Mouse (Mus musculus) heart, adult 11 months (tissue): ENCODE measurements around the gene Il6ra.

Source experiments
- DNase-seq: peaks from one replicate; pipeline ENCODE4 v3.0.0; 2022

Gene Il6ra

DNA sequence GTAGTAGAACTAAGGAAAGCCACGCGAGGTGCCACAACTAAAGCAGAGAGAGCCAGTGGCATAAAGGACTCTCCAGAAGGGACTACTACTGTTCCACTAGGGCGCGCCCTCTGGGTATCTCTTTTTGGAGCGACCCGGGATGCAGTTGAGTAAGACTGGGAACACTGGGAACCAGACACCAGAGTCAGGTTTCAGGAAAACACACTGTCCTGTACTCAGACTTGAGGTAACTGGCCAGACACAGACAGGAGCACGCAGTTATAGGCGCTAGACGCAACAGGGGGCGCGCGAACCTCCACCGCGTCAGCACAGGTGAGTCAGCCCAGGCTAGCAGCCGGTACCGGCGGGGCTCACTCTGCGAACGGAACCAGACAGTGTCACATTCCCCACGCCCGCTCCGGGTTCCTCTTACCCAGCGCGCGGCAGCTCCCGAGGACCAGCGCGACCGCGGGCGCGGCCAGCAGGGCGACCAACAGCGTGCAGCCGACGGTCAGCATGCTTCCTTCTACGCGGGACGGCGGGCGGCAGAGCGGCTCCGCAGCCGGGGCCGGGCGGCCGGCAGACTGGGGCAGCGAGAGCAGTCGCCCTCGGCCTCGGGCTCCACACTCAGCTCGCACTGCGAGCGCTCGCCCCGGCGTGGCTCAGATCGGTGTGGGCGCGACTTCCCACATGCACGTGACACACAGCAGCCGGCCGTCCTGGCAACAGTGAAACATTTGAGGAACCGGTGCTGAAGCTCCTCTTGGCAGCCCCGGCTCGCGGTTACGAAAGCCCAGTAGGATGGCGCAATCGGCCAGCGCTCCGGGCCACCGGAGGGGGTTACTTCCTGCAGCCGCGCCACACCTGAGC is at the start of gene Il6ra:
Gene Il6ra (minus strand): TSS at position 654 of the 849 bp plus-strand sequence.
- DNase-seq: peak; percentile 99

DNA sequence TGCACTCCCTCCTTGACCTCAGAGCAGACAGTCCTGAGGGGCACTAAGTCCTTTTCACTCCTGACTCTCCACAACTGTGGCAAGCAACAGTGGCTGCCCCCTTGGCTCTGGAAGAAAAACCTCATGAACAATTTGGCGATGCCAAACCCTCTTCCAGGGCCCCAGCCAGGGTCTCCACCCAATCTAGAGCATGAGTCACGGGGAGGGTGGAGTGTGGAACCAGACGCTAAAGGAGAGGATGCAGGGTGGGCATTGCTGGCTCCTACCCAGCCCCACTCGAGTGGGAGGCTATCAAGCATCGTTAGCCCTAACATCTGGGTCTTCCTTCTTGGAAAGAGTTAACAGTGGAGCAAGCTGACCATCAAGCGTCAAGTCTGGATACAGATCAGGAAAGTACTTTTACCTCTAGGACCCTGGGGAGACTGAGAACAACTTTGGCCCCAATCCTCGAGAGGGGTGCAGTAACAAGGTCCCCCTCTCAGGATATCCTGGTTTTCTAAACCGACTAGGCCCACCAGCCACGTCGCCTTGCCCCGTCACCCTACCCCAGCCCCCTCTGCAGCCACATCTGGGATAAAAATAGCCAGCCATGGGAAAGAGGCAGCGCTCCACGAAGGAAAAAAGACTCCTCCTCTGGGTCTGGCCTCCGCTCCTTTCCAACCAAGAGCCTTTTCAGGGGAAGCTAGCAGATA is 49.2 kb upstream of the Il6ra start:
- DNase-seq: peak; percentile 97

DNA sequence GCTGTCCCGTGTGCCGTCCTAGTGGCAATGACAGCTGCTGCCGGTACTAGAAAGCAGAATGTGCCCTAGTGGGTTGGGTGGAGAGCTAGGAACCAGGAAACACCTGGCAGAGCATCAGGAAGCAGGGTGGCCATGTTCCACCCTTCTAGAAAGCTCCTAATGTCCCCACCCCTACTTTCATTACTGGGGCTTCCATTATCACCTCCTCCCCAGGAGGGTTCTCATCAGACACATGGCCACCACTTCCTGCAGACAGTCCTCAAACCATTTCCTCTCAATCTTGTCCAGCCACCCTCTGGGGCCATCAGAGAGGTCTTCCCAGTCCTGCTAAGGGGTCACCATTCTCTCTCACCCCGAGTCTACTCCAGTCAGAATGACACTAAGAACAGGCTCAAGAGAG is 48.4 kb upstream of the Il6ra start:
- peak; percentile 94 for DNase-seq

DNA sequence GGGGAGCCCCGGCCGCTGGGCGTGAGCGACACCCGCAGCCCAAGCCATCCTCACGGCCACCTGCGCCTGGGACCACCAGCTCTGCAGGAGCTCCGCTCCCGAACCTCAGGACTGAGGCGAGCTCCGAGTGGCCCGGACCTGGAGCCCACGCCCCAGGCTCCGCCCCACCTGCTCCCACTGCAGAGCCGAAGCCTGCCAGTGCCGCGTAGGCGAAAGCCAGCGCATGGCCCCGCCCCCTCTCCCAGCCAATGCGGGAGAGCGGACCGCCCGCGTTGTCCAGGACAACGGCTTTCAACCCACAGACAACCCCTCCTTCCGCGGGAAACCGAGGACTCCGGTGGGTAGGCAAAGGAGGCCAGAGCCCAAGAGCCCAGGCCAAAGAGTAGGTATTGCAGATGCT is 47.5 kb upstream of the Il6ra start:
- DNase-seq: peak; percentile 99

DNA sequence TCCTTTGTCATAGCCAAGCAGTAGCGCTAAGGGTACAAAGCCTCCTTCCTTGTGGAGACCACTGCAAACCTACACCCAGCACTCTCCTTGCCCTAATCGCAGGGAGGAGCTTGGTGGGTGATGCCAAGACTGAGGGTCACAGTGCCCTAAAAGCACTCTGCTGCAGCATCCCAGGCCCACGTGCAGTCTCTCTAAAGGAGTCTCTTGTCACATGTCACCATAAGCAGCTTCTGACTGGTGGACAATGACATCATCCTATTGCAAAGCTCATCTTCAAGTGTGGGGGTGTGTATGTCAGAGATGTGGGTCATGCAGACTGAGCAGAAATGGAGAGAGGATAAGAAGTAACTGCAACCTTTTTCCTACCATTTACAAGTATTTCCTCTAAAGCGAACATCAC is 46.4 kb upstream of the Il6ra start:
- peak; percentile 93 for DNase-seq

DNA sequence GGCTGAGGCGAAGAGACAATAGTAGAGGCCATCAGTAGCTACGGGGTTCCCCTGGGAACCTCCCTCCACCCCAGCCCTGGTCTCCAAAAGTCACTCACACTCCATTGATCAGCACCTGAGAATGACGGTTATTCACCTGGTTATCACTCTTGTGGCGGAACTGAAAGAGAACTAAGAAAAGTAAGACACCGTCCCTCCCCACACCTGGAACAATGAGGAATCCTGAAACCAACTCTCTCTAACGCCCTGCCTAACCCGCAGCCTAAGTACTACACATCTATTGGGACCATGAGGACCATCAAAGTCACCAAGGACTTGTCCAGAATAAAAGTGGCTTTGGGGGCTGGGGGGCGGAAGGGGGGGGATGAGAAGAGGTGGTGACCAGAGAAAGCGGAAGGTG is 44.9 kb upstream of the Il6ra start:
- no peak for DNase-seq

DNA sequence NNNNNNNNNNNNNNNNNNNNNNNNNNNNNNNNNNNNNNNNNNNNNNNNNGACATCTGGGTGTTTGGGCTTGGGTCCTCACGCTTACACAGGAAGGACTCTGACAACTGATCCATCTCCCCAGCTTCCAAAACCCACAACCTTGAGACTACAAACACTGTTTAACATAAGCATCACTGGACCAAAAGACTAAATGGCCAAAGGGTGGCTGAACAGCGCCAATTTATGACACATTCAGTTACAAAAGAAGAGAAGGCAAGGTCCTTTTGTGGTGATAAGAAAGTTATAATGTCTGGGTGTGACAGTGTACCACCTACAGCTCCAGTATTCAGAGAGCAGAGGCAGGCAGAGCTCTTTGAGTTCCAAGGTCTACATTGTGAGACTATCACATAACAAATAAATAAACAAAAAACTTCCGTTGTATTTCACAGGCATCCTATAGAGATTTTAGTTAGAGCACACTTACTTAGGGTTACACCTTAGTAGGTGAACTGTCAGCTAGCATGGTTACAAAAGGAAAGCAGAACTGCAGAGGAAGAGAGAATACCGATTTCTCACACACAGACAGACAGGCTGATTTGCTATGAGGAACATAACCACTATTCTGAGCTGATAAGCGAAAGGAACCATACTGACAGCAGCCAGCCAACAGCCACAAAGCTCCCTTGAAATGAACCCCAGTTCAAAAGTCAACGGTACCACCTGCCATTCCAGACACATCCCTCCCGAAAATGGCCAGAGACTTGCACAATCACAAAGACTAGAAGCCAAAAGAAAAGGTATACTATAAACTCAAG is 43.4 kb upstream of the Il6ra start:
- no peak for DNase-seq

DNA sequence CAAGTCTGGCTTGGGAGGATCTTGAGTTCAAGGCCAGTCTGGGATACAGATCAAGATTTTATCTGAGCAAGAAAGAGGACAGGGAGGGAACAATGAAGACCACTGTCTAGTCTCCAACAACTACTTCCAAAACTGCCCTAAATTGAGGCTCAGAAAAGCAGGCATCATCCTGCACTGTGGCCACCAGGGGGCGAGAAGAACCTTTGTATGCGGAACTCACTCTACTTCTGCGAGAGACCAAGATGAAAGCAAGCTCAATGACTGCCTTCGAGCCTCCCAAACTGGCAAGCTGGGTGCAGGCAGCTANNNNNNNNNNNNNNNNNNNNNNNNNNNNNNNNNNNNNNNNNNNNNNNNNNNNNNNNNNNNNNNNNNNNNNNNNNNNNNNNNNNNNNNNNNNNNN is 40.4 kb upstream of the Il6ra start:
- DNase-seq: peak; percentile 93

DNA sequence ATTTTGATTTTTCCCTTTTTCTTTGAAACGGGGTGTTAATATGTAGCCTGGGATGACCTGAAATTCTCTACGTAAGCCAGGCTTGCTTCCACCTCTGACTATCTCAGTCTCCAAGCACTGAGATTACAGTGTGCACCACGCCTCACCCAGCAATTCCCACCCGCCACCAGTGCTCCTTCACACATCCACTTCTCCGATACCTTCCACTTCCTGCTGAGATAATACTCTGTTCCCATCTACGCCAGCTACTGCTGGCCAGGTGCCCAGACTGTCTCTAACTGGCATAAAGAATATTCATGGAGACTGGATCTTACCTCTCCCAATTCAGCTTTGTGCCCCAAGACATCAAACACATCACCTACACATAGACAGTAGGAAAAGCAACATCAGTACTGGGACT is 35.7 kb upstream of the Il6ra start:
- DNase-seq: no peak

DNA sequence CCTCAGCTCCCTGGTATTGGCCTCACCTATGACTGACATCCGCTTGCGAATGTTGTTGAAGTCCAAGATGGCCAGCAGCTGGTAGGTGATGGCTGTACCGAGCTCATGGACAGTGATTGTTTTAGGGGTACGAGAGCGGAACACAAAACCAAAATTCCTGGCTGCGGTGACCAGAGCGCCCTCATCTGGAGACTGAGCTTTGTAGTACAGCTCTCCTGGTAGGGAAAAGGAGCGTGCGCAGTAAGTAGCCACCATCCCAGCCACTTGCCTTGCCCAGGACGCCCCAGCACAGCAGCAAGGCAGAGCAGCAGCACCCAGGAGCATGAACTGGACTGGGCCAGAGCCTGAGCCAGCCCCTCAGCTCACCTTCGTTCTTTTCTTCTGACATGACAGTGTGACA is 35.0 kb upstream of the Il6ra start:
- DNase-seq: no peak

DNA sequence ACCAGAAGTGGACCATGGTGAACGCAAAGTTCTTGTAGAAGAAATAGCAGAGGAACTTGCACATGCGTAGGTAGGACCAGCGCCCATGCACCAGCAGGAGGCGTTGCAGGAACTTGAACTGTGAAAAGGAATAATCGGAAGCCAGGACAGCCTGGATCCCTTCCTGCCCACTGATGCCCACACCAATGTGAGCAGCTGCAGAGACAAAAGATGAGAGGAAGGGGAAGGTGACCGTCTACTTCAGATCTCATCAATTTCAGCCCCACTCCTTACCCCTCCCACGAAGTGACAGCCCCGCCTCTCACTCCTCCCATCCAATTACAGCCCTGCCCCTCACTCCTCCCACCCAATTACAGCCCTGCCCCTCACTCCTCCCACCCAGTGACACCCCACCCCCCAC is 32.0 kb upstream of the Il6ra start:
- DNase-seq: no peak

DNA sequence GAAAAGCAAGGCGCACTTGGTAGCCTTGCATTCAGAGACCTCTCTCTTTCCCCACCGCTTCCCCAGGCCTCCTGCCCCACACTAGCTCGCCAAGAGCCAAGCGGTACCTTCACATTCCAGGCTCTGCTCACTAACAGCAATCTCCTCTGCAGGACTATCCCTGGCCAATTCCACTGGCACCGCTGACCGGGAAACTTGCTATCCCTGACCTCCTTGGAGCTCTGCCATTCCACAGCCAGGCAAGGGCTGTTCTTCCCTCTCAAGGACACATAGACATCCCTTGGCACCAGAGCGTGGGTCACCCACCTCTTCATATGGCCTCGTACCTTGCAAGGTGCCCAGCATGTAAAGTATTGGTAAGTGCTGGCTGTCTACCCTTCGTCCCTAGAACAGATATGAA is 29.9 kb upstream of the Il6ra start:
- peak; percentile 93 for DNase-seq

DNA sequence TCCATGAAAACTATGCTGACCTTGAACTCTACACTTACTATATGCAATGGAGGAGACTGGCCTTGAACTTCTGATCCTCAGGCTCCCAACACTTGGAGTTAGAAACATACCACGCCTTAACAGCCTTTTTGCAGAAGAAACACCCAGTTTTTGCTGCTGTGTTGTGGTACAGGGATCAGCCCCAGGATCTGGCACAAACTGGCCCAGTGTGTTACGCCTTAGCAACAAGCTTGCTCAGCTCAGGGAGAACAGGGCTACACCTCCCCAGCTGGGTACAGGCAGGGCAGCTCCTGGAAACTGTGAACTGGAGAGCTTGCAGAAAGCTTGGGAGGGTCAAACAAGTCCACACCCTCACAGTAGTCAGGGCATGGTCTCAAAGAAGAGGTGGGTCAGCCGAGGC is 23.5 kb upstream of the Il6ra start:
- DNase-seq: no peak

DNA sequence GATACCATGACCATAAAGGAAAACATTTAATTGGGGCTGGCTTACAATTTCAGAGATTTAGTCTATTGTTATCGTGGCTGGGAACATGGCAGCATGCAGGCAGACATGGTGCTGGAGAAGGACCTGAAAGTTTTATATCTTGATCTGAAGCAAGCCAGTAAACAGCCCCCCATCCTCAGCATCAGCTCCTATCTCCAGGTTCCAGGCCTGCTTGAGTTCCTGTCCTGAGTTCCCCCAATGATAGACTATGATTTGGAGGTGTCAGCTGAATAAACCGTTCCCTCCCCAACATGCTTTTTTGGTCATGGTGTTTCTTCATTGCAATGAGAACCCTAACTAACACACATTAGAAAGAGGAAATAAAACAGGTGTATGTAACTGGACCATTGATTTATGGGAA is 19.9 kb upstream of the Il6ra start:
- no peak for DNase-seq

DNA sequence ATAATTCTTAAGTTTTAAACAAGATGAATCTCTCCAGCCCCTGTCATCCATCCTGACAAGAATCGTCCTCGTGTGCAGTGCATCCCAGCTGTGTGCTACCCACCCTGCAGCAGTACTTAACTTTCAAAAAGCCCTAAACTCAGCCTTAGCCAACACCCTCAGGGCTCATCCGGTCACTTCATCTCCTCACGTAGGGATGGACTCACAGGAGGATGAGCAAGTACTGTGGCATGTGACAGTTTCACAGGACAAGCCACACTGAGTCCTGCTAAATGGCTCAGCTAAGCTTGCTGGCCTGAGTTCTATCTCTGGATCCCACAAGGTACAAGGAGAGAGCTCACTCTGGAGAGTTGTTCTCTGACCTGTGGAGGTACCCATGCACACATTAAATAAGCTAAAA is 16.0 kb upstream of the Il6ra start:
- no peak for DNase-seq

DNA sequence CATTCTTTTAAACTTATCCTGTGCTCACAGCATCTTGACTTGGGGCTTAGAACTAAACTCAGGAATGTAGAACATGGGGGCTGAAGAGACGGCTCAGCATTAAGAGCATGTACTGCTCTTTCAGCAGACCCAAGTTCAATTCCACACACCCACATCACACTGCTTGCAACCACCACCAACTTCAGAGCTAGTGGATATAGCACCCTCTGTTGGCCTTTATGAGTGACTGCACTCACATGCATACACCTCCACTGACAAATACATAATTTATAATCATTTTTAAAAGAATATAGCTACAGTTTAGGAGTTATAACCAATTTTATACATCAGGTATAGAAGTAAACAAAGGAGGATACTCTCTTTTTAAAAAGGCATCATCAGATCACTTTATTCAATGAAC is 13.4 kb upstream of the Il6ra start:
- DNase-seq: no peak

DNA sequence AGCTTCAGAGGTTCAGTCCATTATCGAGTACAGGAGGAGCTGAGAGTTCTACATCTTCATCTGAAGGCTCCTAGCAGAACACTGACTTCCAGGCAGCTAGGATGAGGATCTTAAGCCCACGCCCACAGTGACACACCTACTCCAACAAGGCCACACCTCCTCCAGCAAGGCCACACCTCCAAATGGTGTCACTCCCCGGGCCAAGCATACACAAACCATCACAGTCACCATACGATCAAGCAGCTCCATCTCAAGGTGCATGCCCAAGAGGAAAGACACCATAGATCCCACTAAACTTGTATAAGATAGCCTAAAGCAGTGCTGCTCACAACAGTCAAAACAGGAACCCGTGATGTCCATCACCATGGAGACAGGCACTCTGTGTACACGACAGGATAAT is 7.7 kb upstream of the Il6ra start:
- DNase-seq: no peak

DNA sequence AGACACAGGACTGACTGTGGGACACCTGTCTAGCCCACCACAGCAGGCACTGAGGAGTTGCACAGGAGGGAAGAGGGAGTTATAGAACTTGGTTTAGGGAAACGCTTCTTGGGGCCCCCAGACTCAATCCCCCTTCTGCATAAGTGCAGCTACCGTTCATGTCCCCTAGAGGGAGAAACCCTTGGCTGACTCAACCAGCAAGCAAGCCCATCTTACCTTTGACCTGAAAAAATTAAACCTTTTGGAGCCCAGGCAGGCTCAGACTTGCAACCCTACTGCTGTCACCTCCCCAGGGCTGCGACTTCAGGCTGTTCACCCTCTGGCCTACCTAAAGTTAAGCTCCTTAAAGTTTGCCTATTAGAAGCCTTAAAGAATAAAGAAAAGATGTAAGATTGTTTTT is 4.4 kb upstream of the Il6ra start:
- DNase-seq: peak; percentile 72

DNA sequence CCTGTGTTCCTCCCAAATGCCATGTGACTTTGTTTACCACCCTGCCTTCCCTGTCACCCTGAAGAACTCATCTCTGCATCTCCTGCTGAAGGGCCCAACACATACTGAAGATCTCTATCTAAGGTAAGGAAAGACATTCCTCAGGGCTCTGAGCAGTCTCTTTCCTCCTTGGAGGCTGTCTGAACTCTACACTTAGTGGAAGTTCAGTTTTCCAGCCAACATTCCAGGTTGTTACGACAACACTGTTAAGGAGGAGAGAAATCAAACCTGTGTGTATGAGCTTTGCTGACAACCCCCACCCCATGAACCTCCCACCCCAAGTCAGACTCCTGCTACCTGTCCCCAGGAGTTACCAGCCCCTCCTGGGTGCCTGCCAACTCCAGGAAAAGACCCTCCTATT is 3.6 kb upstream of the Il6ra start:
- DNase-seq: peak; percentile 79

DNA sequence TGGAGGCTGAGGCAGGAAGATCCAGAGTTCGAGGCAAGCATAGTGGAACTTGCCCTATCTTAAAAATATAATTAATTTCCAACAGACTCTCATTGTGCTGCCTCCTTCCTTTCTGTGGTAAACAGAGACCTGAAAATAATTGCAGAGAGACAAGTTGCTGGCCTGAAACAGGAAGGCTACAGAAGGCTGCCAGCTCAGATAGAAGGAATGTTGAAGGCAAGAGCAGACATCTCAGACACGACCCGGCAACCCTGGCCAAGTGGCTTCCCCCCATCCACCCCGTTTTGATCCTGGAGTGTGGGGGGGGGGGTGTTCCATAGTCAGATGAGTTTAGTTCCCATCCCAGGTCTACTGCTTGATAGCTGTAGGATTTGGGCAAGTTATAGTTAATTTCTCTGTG is 1.7 kb upstream of the Il6ra start:
- DNase-seq: peak; percentile 55

DNA sequence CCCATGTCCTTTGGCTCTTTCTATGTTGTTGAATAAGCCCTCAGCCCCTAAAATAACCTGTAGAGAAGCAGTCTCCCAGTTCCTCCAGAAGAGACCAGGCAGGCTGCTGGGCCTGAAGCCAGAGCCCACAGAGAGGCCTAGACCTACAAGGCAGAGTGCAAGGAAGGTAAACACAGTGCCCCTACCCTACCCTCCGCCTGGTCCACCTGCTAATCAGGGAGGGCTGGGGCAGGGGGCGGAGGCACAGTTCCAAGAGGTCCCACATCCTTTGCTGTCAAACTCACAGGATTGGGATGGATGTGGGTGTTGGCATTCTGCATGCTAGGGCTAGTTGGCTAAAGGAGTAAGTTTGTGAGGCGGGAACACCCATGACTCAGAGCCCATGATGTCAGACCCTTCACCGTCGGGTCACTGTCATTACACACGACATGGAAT is 871 bp downstream of the Il6ra start:
- DNase-seq: peak; percentile 96

DNA sequence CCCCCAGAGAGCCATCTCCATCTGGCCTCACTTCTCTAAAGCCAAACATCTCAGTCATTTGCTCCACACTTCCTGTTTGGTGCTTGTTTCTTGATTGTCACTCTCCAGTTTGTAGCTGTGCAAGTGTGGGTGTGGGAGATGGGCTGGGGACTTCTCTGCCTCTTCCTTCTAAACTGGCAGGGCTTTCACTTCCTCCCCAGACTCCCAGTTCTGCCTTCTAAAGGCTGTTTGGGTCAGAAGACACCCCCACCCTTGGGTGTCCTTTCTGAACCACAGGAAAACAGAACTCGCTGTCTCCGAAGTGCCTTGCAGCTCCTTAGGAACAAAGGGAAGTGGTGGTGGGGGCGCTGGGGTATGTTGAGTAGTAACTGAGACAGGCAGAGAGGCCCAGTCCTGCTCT is 1.8 kb downstream of the Il6ra start:
- DNase-seq: peak; percentile 98

DNA sequence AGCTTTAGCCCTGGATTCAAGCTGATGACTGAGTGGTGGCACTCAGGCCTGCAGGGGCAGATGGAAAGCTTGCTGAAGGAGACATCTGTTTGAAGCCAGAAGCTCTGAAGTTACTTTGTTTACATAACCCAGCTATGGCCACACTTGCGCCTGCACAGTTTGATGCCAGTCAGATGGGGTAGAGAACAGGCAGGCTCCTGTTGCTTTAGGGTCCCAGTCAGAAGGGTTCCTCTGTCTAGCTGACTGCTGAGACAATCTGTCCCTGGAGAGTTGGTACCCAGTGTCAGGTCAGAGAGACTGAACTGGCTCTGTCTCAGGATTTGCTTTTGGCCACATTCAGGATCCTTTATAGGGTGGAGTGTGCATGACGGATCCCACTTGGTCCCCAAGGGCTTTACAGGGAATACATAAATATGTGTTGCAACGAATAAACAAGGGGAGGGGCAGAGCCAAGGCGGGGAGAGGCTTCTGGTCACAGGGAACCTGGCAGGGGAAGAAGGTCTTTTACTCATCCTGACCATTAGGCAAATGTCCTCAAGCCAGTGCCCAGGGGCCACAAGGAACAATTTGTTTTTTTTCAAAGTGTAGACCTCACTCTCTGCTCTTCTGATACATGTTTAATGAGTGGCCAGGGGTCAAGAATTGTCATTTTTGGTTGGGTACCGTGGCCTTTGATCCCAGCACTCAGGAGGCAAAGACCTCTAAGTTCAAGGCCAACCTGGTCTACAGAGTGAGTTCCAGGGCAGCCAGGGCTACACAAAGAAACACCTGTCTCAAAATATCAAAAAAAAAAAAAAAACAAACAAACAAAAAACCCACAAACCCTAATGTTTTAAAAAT is 3.1 kb downstream of the Il6ra start:
- DNase-seq: peak; percentile 96
